Mouse (Mus musculus): ENCODE results near the gene Usp21.
A peak's percentile ranks its signal among the peaks of the same experiment; 100 is the strongest.
"Not testable (repeated sequence)": the region's sequence is repeated elsewhere in the genome, so short reads cannot be mapped to it uniquely, and the experiment has no call there.

The Usp21 gene

DNA sequence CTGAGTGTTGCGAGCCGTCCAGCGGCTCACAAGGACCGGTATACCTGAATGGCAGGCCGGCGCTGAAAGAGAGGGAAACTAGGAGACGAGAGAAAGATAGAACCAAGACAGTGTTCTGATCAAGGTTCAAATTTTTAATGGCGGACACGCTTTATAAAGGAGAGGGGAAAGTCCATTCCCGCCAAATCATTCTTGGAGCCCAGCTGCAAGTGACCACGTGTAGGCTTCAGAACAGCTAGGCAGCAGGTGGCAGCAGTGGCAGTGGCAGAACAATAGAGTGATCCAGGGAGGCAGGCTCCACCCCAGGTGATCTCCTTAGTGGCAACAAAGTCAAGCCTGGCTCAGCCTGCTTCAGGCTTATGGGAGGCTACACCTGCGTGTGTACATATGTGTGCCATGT lies 45.8 kb downstream of the Usp21 start:
- not testable (repeated sequence) for DNase-seq (ENCODE audit: low spot score)

DNA sequence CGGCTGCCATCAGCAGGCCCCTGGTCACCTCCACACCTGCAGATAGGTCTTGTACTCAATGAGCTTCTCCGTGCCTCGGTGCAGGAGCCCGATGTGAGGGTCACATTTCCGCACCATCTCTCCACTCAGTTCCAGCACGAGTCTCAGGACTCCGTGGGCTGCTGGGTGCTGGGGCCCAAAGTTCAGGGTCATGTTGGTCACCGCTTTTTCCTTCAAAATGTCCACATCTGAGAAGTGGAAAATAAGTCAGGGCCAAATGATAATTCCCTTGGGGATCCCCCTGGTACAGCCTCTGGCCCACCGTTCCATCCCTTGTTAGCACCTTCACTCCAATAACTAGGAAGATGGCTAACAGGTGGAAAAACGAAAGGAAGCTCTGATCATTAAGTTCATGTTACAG lies 46.9 kb downstream of the Usp21 start:
- DNase-seq (ENCODE audit: low spot score): no peak

DNA sequence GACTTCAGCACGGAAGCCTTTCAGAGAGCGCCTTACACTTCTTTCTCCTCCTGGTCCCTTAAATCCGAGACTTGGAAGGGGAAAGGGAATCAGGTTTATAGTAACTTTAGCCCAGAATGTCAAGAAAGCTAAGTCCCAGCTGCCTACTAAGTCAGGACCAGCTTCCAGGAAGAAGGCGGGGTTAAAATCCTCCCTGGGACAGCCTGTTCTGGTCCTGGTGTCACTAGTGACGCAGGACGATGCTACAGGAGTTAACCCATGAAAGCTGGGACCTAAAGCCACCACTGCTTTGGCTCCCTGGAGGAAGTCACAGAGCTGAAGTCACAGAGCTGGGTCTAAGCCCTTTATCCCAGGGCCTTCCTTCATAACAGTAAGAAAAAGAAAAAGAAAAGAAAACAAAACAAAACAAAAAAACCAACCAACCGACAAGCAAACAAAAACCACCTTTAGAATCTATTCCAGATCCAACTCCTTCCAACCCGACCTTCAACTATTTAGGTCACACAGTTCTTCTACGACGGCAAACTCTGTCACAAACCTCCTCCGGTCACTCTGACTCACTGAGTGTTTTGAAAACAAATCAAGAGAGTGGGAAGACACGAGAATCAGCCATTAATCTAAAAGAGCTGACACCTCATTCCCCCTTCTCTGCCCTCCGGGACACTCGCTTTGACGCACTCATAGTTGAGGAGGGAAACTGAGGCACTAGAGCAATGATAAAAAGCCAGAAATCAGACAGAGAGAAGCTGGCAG lies 47.6 kb downstream of the Usp21 start:
- DNase-seq (ENCODE audit: low spot score): no peak

DNA sequence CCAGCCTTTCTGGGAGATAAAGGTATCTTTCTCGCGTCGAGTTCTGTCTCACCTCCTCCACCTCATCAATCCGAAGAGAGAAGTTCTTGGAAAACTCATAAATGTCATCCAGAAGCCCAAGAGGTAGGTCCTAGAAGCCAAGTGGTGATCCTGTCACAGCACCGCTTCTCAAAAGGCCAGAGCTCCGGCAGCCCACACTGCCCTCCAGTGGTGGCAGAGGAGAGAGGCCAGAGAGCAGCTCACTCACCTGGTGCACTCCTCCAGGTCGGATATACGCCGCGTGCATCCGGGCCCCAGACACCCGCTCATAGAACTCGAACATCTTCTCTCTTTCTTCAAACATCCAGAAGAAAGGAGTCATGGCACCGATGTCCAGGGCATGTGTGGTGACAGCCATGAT lies 49.3 kb downstream of the Usp21 start:
- DNase-seq (ENCODE audit: low spot score): peak; percentile 54

DNA sequence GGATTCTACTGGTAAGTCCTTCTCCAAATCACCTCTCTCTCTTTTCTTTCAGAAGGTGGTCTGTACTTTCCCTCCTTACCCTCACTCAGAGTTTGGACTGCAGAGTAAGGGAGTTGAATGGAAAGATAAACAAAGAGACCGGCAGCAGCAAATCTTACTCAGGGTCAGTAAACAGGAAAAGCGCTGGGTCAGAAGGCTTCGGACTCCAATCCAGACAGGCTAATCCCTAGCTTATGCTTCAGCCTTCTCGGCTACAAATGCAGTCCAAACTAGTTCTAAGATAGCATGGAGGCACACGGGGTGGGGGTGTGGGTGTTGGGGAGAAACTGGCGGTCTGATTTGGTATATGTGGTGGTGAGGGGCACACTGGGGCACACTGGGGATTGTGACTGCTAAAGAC lies 50.4 kb downstream of the Usp21 start:
- DNase-seq (ENCODE audit: low spot score): no peak

DNA sequence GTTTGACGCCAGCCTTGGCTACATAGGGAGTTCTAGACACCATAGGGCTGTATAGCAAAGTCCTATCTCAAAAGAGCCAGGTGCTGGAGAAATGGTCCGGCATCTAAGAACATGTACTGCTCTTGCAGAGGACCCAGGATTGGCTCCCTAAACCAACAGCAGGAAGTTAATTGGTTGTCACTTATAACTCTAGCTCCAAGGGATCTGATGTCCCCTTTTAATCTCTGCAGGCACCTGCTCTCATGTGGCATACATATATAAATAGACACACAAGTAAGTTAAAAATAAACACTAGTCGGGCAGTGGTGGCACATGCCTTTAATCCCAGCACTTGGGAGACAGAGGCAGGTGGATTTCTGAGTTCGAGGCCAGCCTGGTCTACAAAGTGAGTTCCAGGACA lies 52.0 kb downstream of the Usp21 start:
- no peak for DNase-seq (ENCODE audit: low spot score)

DNA sequence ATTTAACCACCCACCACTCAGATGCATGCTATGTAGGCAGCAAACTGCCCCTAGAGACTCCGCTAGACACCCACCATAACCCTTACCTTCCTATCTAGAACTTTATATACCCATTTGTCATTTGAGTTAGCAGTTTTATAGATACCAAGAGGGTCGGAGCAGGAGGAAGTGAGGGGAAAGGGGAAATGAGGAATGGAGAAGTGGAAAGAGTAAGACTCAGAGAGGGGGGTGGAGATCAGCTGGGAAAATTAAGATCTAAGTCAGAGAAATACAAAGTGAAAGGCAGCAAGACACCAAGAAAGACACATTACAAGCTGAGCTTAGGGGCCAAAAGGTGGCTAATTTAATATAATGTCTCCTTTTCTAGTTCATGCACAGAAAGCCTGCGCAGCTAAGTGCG lies 53.3 kb downstream of the Usp21 start:
- DNase-seq (ENCODE audit: low spot score): no peak

DNA sequence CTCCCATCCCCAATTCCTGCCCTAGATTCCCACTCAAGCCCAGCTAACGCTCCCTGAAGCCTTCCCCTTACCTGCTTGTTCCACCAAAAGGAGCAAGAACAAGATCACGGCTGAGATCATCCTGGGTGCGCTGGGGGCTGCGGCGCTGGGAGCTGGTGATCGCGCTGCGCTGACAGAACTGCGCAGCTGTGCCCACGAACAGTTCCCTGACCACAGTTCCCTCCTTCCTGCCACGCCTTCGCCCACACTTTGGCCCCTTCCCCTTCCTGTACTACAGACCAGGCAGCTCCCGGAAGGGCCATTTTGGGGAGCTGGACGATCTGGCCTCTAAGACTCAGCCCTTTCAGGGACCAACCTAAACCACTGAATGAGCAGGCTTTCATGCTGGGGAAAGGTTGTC lies 53.7 kb downstream of the Usp21 start, which contains the start of gene Fcer1g:
Gene Fcer1g, minus strand, starts transcription at position 240 of the 400 bp plus-strand sequence.
- DNase-seq (ENCODE audit: low spot score): no peak

DNA sequence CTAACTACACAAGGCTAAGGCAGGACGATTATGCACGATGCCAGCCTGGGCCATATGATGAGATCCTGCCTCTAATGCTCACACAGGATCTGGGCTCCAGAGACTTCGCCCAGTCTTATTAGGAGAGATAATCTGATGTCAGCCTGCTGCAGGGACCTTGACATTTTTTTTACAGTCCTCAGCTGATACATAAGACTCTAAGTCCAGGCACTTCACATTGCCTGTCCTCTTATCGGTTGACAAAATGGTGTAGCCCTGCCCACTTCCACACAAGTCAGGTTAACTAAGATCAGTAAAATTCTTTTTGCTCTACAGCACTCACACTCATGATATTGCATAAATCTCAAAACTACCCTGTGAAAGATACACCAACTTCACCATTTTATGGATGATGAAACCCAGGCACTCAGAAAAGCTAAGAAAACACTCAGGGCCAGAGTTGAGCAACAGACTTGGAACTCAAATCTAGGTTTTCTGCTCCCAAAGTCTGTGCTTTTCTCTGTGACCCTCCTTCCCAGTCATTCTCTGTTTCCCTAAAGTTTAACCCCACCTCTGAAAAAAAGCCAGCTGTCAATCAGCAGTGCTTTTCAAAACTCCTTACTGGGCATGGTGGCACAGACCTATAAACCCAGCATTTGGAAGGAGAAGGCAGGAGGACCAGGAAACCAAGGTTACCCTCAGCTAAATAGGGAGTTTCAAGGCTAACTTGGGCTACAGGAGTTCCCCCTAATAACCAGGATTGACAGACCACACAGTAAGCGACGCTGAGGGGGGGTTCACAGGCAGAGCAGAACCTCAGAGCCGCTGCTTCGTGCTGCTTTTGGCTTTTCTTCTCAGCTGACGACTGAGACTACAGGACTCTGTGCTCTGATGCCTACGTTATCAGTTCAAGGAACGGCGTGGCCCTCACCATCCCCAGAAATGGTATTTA lies 54.7 kb downstream of the Usp21 start:
- no peak for DNase-seq (ENCODE audit: low spot score)

DNA sequence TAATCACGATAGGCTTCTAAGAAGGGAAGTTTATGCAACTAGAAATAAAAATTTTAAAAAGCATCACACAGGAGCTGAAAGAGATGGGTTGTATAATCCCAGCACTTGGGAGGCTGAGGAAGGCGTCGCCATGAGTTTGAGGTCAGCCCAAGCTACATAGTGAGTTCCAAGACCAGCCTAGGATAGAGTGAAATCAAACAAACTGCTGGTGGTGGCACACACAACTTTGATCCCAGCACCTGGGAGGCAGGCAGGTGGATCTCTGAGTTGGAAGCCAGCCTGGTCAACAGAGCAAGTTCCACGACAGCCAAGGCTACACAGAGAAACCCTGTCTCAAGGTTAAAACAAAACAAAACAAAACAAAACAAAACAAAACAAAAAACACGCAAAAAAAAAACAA lies 55.4 kb downstream of the Usp21 start:
- DNase-seq (ENCODE audit: low spot score): no peak

All from T-cell, adult 2 months (primary cell).